Mouse (Mus musculus) MEL (cell line): Measurements from ENCODE around the gene Tnpo1. TPM values are rescaled to one million over a fixed set of nuclear protein-coding genes. Genes with fewer than 3 reads are reported as not detected.

Experiments
- DNase-seq: peaks from one replicate; pipeline ENCODE4 v3.0.0; 2011; ENCODE audit warnings: low read depth, low spot score
- H3K27ac ChIP-seq: 2 replicates; pipeline ENCODE4 v1.5.1; 2012; ENCODE audit warnings: low read depth, mild to moderate bottlenecking, control low read depth, low read length, moderate library complexity; ENCODE audit not compliant: control insufficient read depth
- H3K27me3 ChIP-seq, 2 experiments: fragments of 150-350 bp in 1 of 2; sonication (generic) in 1 of 2; 2 replicates each; pipeline ENCODE4 v1.6.1; 2012; ENCODE audit warnings: low read length in 2 of 2, mild to moderate bottlenecking in 2 of 2, improper control_type of control experiment in 1 of 2, moderate library complexity in 1 of 2; ENCODE audit not compliant: insufficient read depth in 2 of 2, control insufficient read depth in 1 of 2
- H3K36me3 ChIP-seq, 2 experiments: 2 replicates each; pipeline ENCODE4 v1.6.1; 2012 to 2014; ENCODE audit warnings: low read length in 2 of 2, improper control_type of control experiment in 1 of 2, inconsistent platforms in 1 of 2, mild to moderate bottlenecking in 1 of 2; ENCODE audit not compliant: insufficient read depth in 2 of 2, control insufficient read depth in 1 of 2
- H3K4me1 ChIP-seq, 2 experiments: fragments of 150-350 bp in 1 of 2; sonication (generic) in 1 of 2; 2 replicates each; pipeline ENCODE4 v1.6.1; 2012; ENCODE audit warnings: low read length in 2 of 2, improper control_type of control experiment in 1 of 2, mild to moderate bottlenecking in 1 of 2; ENCODE audit not compliant: insufficient read depth in 2 of 2, control insufficient read depth in 1 of 2
- H3K4me3 ChIP-seq, 2 experiments: fragments of 150-350 bp in 1 of 2; sonication (generic) in 1 of 2; 2 replicates each; pipeline ENCODE4 v1.5.1; 2012; ENCODE audit warnings: low read depth in 2 of 2, low read length in 2 of 2, mild to moderate bottlenecking in 2 of 2, moderate library complexity in 2 of 2, control low read depth in 1 of 2, improper control_type of control experiment in 1 of 2; ENCODE audit not compliant: control insufficient read depth in 1 of 2, insufficient read depth in 1 of 2
- H3K79me2 ChIP-seq: 2 replicates; pipeline ENCODE4 v1.6.1; 2012; ENCODE audit warnings: mild to moderate bottlenecking, low read length, moderate library complexity; ENCODE audit not compliant: control insufficient read depth, poor library complexity, insufficient read depth
- H3K9ac ChIP-seq: 2 replicates; pipeline ENCODE4 v1.6.1; 2012; ENCODE audit warnings: low read depth, mild to moderate bottlenecking, control low read depth, low read length, moderate library complexity; ENCODE audit not compliant: control insufficient read depth, poor library complexity, severe bottlenecking
- H3K9me3 ChIP-seq: fragments of 150-350 bp; sonication (generic); replicated peaks from 2 replicates; pipeline ENCODE4 v1.6.1; 2012; ENCODE audit warnings: mild to moderate bottlenecking, low read length, improper control_type of control experiment, moderate library complexity; ENCODE audit not compliant: insufficient read depth
- BHLHE40 ChIP-seq: IDR thresholded peaks from 2 replicates; pipeline ENCODE4 v1.6.1; 2012; ENCODE audit warnings: low read depth, mild to moderate bottlenecking, inconsistent platforms, low read length, improper control_type of control experiment, borderline replicate concordance
- CHD2 ChIP-seq: IDR thresholded peaks from 2 replicates; pipeline ENCODE4 v1.6.1; 2011; ENCODE audit warnings: low read length, improper control_type of control experiment
- CTCF ChIP-seq, 3 experiments: IDR thresholded peaks in 2 of 3; conservative IDR thresholded peaks in 1 of 3; 2 replicates each; pipeline ENCODE4 v1.5.1; 2011 to 2012; ENCODE audit warnings: low read length in 3 of 3, low read depth in 2 of 3, mild to moderate bottlenecking in 2 of 3, improper control_type of control experiment in 1 of 3, inconsistent platforms in 1 of 3, mixed read lengths in 1 of 3, moderate library complexity in 1 of 3; ENCODE audit not compliant: control insufficient read depth in 1 of 3, insufficient read depth in 1 of 3, poor library complexity in 1 of 3, severe bottlenecking in 1 of 3
- E2F4 ChIP-seq: IDR thresholded peaks from 2 replicates; pipeline ENCODE4 v1.6.1; 2011; ENCODE audit warnings: low read depth, low read length, improper control_type of control experiment, borderline replicate concordance
- EP300 ChIP-seq, 2 experiments: IDR thresholded peaks; 2 replicates each; pipeline ENCODE4 v1.6.1; 2011; ENCODE audit warnings: improper control_type of control experiment in 2 of 2, low read length in 2 of 2, low read depth in 1 of 2, mild to moderate bottlenecking in 1 of 2
- ETS1 ChIP-seq: IDR thresholded peaks from 2 replicates; pipeline ENCODE4 v1.6.1; 2012; ENCODE audit warnings: low read depth, mild to moderate bottlenecking, inconsistent platforms, low read length, improper control_type of control experiment, moderate library complexity
- GABPA ChIP-seq: IDR thresholded peaks from 2 replicates; pipeline ENCODE4 v1.6.1; 2012; ENCODE audit warnings: low read depth, mild to moderate bottlenecking, inconsistent platforms, low read length, improper control_type of control experiment, moderate library complexity
- GATA1 ChIP-seq: IDR thresholded peaks from 2 replicates; pipeline ENCODE4 v1.6.1; 2011; ENCODE audit warnings: low read depth, low read length, improper control_type of control experiment
- HCFC1 ChIP-seq: IDR thresholded peaks from 2 replicates; pipeline ENCODE4 v1.6.1; 2012; ENCODE audit warnings: low read depth, mild to moderate bottlenecking, inconsistent platforms, low read length, improper control_type of control experiment, moderate library complexity
- JUND ChIP-seq: IDR thresholded peaks from 2 replicates; pipeline ENCODE4 v1.6.1; 2011; ENCODE audit warnings: low read depth, mild to moderate bottlenecking, improper control_type of control experiment, low read length
- MAFK ChIP-seq: IDR thresholded peaks from 2 replicates; pipeline ENCODE4 v1.6.1; 2011; ENCODE audit warnings: low read depth, mild to moderate bottlenecking, low read length, improper control_type of control experiment, borderline replicate concordance
- MAX ChIP-seq: IDR thresholded peaks from 2 replicates; pipeline ENCODE4 v1.6.1; 2011; ENCODE audit warnings: low read length, improper control_type of control experiment
- MAZ ChIP-seq: IDR thresholded peaks from 2 replicates; pipeline ENCODE4 v1.6.1; 2012; ENCODE audit warnings: low read depth, mild to moderate bottlenecking, inconsistent platforms, low read length, improper control_type of control experiment
- MEF2A ChIP-seq: IDR thresholded peaks from 2 replicates; pipeline ENCODE4 v1.6.1; 2014; ENCODE audit warnings: low read depth, mild to moderate bottlenecking, inconsistent platforms, low read length, improper control_type of control experiment; ENCODE audit not compliant: poor library complexity, insufficient replicate concordance, severe bottlenecking; ENCODE audit errors: extremely low read depth
- MXI1 ChIP-seq: IDR thresholded peaks from 2 replicates; pipeline ENCODE4 v1.6.1; 2011; ENCODE audit warnings: mild to moderate bottlenecking, low read depth, low read length, improper control_type of control experiment
- MYB ChIP-seq: IDR thresholded peaks from 2 replicates; pipeline ENCODE4 v1.6.1; 2011; ENCODE audit warnings: mild to moderate bottlenecking, low read depth, low read length, improper control_type of control experiment
- MYC ChIP-seq: IDR thresholded peaks from 2 replicates; pipeline ENCODE4 v1.6.1; 2011; ENCODE audit warnings: low read depth, mild to moderate bottlenecking, low read length, improper control_type of control experiment, moderate library complexity
- NELFE ChIP-seq: IDR thresholded peaks from 2 replicates; pipeline ENCODE4 v1.6.1; 2011; ENCODE audit warnings: low read depth, low read length, improper control_type of control experiment
- NRF1 ChIP-seq: IDR thresholded peaks from 2 replicates; pipeline ENCODE4 v1.6.1; 2014; ENCODE audit warnings: low read depth, mild to moderate bottlenecking, inconsistent platforms, low read length, improper control_type of control experiment, moderate library complexity; ENCODE audit not compliant: poor library complexity, insufficient read depth, severe bottlenecking
- POLR2A ChIP-seq, 2 experiments: IDR thresholded peaks; 2 replicates each; pipeline ENCODE4 v1.6.1; 2011 to 2012; ENCODE audit warnings: low read length in 2 of 2, mild to moderate bottlenecking in 2 of 2, control low read depth in 1 of 2, improper control_type of control experiment in 1 of 2, low read depth in 1 of 2, moderate library complexity in 1 of 2; ENCODE audit not compliant: control insufficient read depth in 1 of 2, insufficient read depth in 1 of 2, poor library complexity in 1 of 2
- POLR2AphosphoS2 ChIP-seq: IDR thresholded peaks from 2 replicates; pipeline ENCODE4 v1.6.1; 2011; ENCODE audit warnings: low read length, improper control_type of control experiment
- POLR2AphosphoS5 ChIP-seq: IDR thresholded peaks from 2 replicates; pipeline ENCODE4 v1.6.1; 2012; ENCODE audit warnings: low read depth, borderline replicate concordance, mild to moderate bottlenecking, inconsistent platforms, low read length, moderate library complexity, mixed read lengths
- RAD21 ChIP-seq: IDR thresholded peaks from 2 replicates; pipeline ENCODE4 v1.6.1; 2011; ENCODE audit warnings: mild to moderate bottlenecking, low read depth, low read length, improper control_type of control experiment
- RCOR1 ChIP-seq: IDR thresholded peaks from 2 replicates; pipeline ENCODE4 v1.6.1; 2012; ENCODE audit warnings: low read depth, mild to moderate bottlenecking, inconsistent platforms, low read length, improper control_type of control experiment
- SIN3A ChIP-seq: IDR thresholded peaks from 2 replicates; pipeline ENCODE4 v1.6.1; 2012; ENCODE audit warnings: low read length, improper control_type of control experiment, inconsistent platforms
- SMC3 ChIP-seq: IDR thresholded peaks from 2 replicates; pipeline ENCODE4 v1.6.1; 2011; ENCODE audit warnings: low read depth, low read length, improper control_type of control experiment
- TAL1 ChIP-seq: IDR thresholded peaks from 2 replicates; pipeline ENCODE4 v1.6.1; 2012; ENCODE audit warnings: mild to moderate bottlenecking, inconsistent platforms, low read length, moderate library complexity, mixed read lengths
- TBP ChIP-seq: IDR thresholded peaks from 2 replicates; pipeline ENCODE4 v1.8.0; 2011; ENCODE audit warnings: low read depth, low read length, improper control_type of control experiment
- TCF12 ChIP-seq: IDR thresholded peaks from 2 replicates; pipeline ENCODE4 v1.6.1; 2014; ENCODE audit warnings: low read depth, mild to moderate bottlenecking, inconsistent platforms, low read length, improper control_type of control experiment, moderate library complexity
- UBTF ChIP-seq: IDR thresholded peaks from 2 replicates; pipeline ENCODE4 v1.6.1; 2012; ENCODE audit warnings: low read depth, mild to moderate bottlenecking, inconsistent platforms, low read length, improper control_type of control experiment, moderate library complexity, borderline replicate concordance; ENCODE audit not compliant: insufficient read depth
- USF1 ChIP-seq: IDR thresholded peaks from 2 replicates; pipeline ENCODE4 v1.6.1; 2014; ENCODE audit warnings: low read depth, mild to moderate bottlenecking, inconsistent platforms, low read length, improper control_type of control experiment, moderate library complexity
- USF2 ChIP-seq, 2 experiments: IDR thresholded peaks; 2 replicates each; pipeline ENCODE4 v1.6.1; 2011 to 2012; ENCODE audit warnings: improper control_type of control experiment in 2 of 2, low read length in 2 of 2, borderline replicate concordance in 1 of 2, inconsistent platforms in 1 of 2, low read depth in 1 of 2, mild to moderate bottlenecking in 1 of 2; ENCODE audit not compliant: insufficient read depth in 1 of 2
- ZKSCAN1 ChIP-seq: IDR thresholded peaks from 2 replicates; pipeline ENCODE4 v1.6.1; 2012; ENCODE audit warnings: low read depth, mild to moderate bottlenecking, inconsistent platforms, low read length, improper control_type of control experiment, moderate library complexity
- ZMIZ1 ChIP-seq: IDR thresholded peaks from 2 replicates; pipeline ENCODE4 v1.6.1; 2012; ENCODE audit warnings: low read depth, mild to moderate bottlenecking, inconsistent platforms, low read length, improper control_type of control experiment, moderate library complexity
- ZNF384 ChIP-seq: IDR thresholded peaks from 2 replicates; pipeline ENCODE4 v1.6.1; 2012; ENCODE audit warnings: low read depth, mild to moderate bottlenecking, inconsistent platforms, low read length, improper control_type of control experiment
- polyA plus RNA-seq, 2 experiments: library from polyadenylated mRNA; stranded (reverse) in 1 of 2; unstranded in 1 of 2; fragments of >175 nt in 1 of 2; fragments of >200 nt in 1 of 2; gene quantifications; 2 replicates each; pipeline versions ENCODE4 v1.2.1 to v1.2.4; 2012; ENCODE audit warnings: low replicate concordance in 2 of 2, low read depth in 1 of 2; ENCODE audit not compliant: insufficient read length in 2 of 2, insufficient read depth in 1 of 2, missing spikeins in 1 of 2
- total RNA-seq: library from RNA; depleted of rRNA; stranded (reverse); fragments of 300-350 nt; gene quantifications from 2 replicates; pipeline ENCODE4 v1.2.3, GENCODE M21; 2012; rRNA removed

Tnpo1 gene
- total RNA-seq (123 and 131 TPM in 2 replicates), polyA plus RNA-seq (10 to 100 TPM; 48.0 to 89.6 TPM)

DNA sequence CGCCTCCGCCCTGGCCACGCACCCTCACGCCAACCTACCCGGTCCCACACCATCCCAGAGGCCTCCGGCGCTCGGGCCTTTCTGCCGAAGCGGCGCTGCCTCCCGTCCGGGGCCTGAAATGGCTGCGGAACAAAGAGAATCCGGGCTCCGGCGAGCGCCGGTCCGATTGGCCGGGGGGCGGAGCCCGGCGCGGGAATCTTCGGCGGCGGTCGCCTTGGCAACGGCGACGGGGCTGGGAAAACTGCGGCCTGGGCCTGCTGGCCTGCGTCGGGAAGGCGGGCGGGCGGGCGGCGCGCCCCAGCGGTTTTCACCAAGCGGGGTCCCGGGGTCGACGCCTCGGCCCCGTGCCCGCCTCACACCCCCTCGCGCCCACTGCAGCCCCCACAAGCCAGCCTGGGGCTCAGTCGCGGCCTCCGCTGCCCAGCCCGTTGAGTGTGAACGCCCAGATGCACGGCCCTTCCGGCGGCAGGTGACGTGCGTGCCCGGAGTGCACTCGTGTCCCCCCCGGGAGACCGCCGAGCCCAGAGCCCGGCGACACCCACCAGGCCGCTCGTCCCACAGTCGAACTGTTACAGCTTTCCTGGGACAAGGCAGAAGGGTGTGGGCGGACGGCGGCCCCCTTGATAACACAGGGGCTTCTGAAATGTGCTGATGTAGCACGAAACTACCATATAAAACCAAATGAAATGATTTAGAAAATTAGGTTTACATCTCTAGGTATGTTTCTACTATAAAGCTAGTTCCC, at the start of gene Tnpo1:
Gene Tnpo1, minus strand, starts transcription at position 172 of the 745 bp plus-strand sequence.
- peak within 1 kb of the TSS; percentile 91 for H3K9ac ChIP-seq
- peak within 1 kb of the TSS; percentile 76 for H3K27ac ChIP-seq
- DNase-seq = peak; percentile 89
- peaks cover 41% of the 10 kb centered on the region for H3K79me2 ChIP-seq
- H3K4me3 ChIP-seq = peak within 1 kb of the TSS; percentile 73 to 86
- peaks cover 0 to 6% of the 10 kb centered on the region in 2 experiments; a peak in 2 of 4 replicates for H3K36me3 ChIP-seq
- no peaks in the 10 kb centered on the region for H3K27me3 ChIP-seq
- H3K9me3 ChIP-seq = no peaks in the 10 kb centered on the region
- H3K4me1 ChIP-seq = peaks cover 0 to 2% of the 10 kb centered on the region in 2 experiments; a peak in 2 of 4 replicates
- TF ChIP-seq ZKSCAN1 (no peak), MAX (no peak), HCFC1 (no peak; the same call in 1 of the 2 replicates), ZNF384 (no peak), POLR2AphosphoS5 (no peak), ZMIZ1 (no peak), RCOR1 (no peak), TBP (no peak), ETS1 (no peak), USF2 (IDR thresholded peaks at IDR 0.05; ENCODE audit: borderline replicate concordance in 1 of 2, insufficient read depth in 1 of 2, low read depth in 1 of 2, low read length in 2 of 2) (no peak), MAFK (peak; percentile 81; the same call in 1 of the 2 replicates), GABPA (no peak), MEF2A (no peak), JUND (no peak), EP300 (IDR thresholded peaks at IDR 0.05; ENCODE audit: low read depth in 1 of 2, low read length in 2 of 2) (no peak), TCF12 (peak; percentile 10; the same call in 1 of the 2 replicates), USF1 (no peak), BHLHE40 (no peak), RAD21 (no peak), POLR2AphosphoS2 (peak; percentile 55; the same call in 1 of the 2 replicates), GATA1 (no peak), SMC3 (no peak), E2F4 (no peak; the same call in 1 of the 2 replicates), CTCF (IDR thresholded peaks at IDR 0.05 in 2 of 3, conservative IDR thresholded peaks at IDR 0.05 in 1 of 3; ENCODE audit: control insufficient read depth in 1 of 3, insufficient read depth in 1 of 3, low read depth in 2 of 3, low read length in 3 of 3, poor library complexity in 1 of 3, severe bottlenecking in 1 of 3) (no peak), CHD2 (no peak), POLR2A (IDR thresholded peaks at IDR 0.05; ENCODE audit: control insufficient read depth in 1 of 2, insufficient read depth in 1 of 2, low read depth in 1 of 2, low read length in 2 of 2, poor library complexity in 1 of 2) (peak; percentile 65 to 70; a peak in 2 of 4 replicates), SIN3A (no peak; the same call in 1 of the 2 replicates), MAZ (no peak), MYB (no peak), UBTF (no peak), NRF1 (no peak), TAL1 (no peak), MYC (no peak), MXI1 (no peak), NELFE (peak; percentile 64)
